In the genomic region with DNA sequence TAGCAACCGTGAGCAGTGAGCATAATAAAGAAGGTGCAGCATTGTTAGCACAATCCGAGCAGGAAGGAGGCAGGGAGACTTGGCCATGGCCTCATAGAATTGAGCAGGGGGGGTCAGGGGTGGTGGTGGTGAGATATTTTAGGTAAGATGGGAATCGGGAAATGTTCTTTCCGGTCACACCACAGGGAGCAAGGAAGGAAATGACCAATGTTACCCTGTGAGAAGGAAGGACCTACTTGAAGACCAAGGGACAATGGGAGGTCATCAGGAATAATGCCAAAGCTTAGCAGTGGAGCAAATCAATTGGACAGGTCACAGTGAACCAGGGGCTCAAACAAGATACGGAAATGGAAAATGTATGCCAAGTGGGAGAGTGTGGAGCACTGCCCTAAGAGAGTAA, we compare ENCODE assay signal across 10 mouse cellular contexts.
DNase-seq lines count a peak whose midpoint lies in the region; ATAC-seq lines count a peak whose summit lies in the region.
"Had no signal": no experiment of that assay in that cellular context is flagged by ENCODE, and none has a peak within 500 bp of the region (broad histone marks: within the 10 kb centered on the region; RNA-seq: fewer than 3 reads in every experiment).

No protein-coding gene starts in this region.

- no peak overlapping the region for H3K4me3 ChIP-seq in heart, embryonic 10.5 days
- no peak overlapping the region for H3K4me3 ChIP-seq in liver, embryonic 16.5 days (ENCODE audit: low read depth, low read length)

- H3K9ac ChIP-seq in liver, embryonic 16.5 days (ENCODE audit: low read depth, low read length): no peak overlapping the region

- H3K4me2 ChIP-seq in liver, embryonic 16.5 days (ENCODE audit: low read depth, low read length): no peak overlapping the region

- peak; percentile 99 for DNase-seq in heart, adult 11 months
- no peak for DNase-seq in heart, embryonic 10.5 days (ENCODE audit: low spot score)
- DNase-seq in adrenal gland, postnatal 36 days: peak; percentile 20 to 57
- peak; percentile 41 to 51 for DNase-seq in heart, postnatal 10 days
- DNase-seq in layer of hippocampus, adult 9-11 months: no peak
- no peak for DNase-seq in spleen, postnatal 36 days (ENCODE audit: low spot score in 2 of 2)
- no peak for DNase-seq in MN1 (ENCODE audit: low spot score)
- DNase-seq: midbrain, embryonic 14.5 days had no signal

- ATAC-seq in liver, embryonic 16.5 days (ENCODE audit: low read depth): peak; percentile 39
- ATAC-seq: Patski had no signal

- no peak overlapping the region for H3K27ac ChIP-seq in heart, embryonic 10.5 days
- H3K27ac ChIP-seq in liver, embryonic 16.5 days (ENCODE audit: low read length): peak overlapping the region; percentile 34; the same call in 1 of the 2 replicates

- no peaks in the 10 kb centered on the region for H3K27me3 ChIP-seq in heart, embryonic 10.5 days (ENCODE audit: insufficient read depth, poor library complexity, severe bottlenecking)
- H3K27me3 ChIP-seq in liver, embryonic 16.5 days (ENCODE audit: control insufficient read depth, insufficient read depth, low read depth, low read length): no peaks in the 10 kb centered on the region
- H3K27me3 ChIP-seq: Patski had no signal

- WGBS in heart, embryonic 10.5 days: 64% methylated on average over 5 of the region's 5 CpGs
- WGBS in liver, embryonic 16.5 days (ENCODE audit: insufficient replicate concordance): 54% methylated on average over 5 of the region's 5 CpGs

- H3K36me3 ChIP-seq in heart, embryonic 10.5 days: peaks cover 20% of the 10 kb centered on the region; the same call in 1 of the 2 replicates
- no peaks in the 10 kb centered on the region; the same call in 1 of the 2 replicates for H3K36me3 ChIP-seq in liver, embryonic 16.5 days (ENCODE audit: control insufficient read depth, insufficient read depth)

- intact Hi-C loops in heart, postnatal 10 days (cut with DNase I): loop anchor here (2.0 kb wide), 1 partner anchor 30 kb away; no protein-coding TSS in a partner anchor

- no peaks in the 10 kb centered on the region for H3K9me3 ChIP-seq in heart, embryonic 10.5 days
- no peaks in the 10 kb centered on the region for H3K9me3 ChIP-seq in liver, embryonic 16.5 days (replicated peaks; ENCODE audit: control insufficient read depth, low read length)

- H3K4me1 ChIP-seq in heart, embryonic 10.5 days: peaks cover 62% of the 10 kb centered on the region
- H3K4me1 ChIP-seq in liver, embryonic 16.5 days (ENCODE audit: control insufficient read depth, low read depth, low read length): peaks cover 9% of the 10 kb centered on the region

Comparison
In these comparisons a context has a peak if more than half of its experiments do, and no peak if none do; other contexts are left out.
1. DNase-seq: peak in heart, adult 11 months (single experiment), adrenal gland, postnatal 36 days (2 of 2) and heart, postnatal 10 days (2 of 2); none in heart, embryonic 10.5 days (single experiment), layer of hippocampus, adult 9-11 months (single experiment), spleen, postnatal 36 days (0 of 2) and MN1 (single experiment).